8 mouse cellular contexts compared by ENCODE assay signal in the genomic region with DNA sequence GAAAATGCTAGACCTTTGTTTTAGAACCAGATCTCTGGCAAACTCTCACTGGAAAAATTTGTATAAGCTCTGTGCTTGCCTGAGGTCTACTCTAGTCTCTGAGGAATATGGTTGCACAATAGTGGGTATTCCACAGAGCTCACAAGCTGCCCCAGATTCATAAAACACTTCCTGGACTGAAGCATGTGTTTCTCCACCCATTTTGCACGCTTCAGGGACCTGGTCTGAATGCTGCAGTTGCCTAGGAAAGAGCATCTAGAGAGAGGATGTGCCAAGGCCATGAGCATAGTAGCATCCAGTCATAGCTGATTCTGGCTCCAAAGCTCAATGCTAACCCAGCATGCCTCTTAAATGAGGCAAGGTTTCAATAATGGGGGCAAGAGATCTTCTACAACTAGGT.
DNase-seq lines count a peak whose midpoint lies in the region; ATAC-seq lines count a peak whose summit lies in the region.

No protein-coding gene starts in this region.

- no peaks in the 10 kb centered on the region for H3K27me3 ChIP-seq in forebrain, embryonic 12.5 days
- no peaks in the 10 kb centered on the region for H3K27me3 ChIP-seq in forebrain, embryonic 11.5 days (ENCODE audit: control insufficient read depth, insufficient read depth, low read length)
- H3K27me3 ChIP-seq in neural tube, embryonic 15.5 days (replicated peaks) = no peaks in the 10 kb centered on the region

- no peak overlapping the region for H3K4me3 ChIP-seq in forebrain, embryonic 12.5 days (replicated peaks)
- no peak overlapping the region for H3K4me3 ChIP-seq in forebrain, embryonic 11.5 days (ENCODE audit: low read depth, low read length)
- no peak overlapping the region for H3K4me3 ChIP-seq in neural tube, embryonic 15.5 days (replicated peaks)

- H3K9ac ChIP-seq in forebrain, embryonic 12.5 days = no peak overlapping the region
- no peak overlapping the region for H3K9ac ChIP-seq in forebrain, embryonic 11.5 days (ENCODE audit: low read length)
- no peak overlapping the region for H3K9ac ChIP-seq in neural tube, embryonic 15.5 days (replicated peaks)

- H3K4me2 ChIP-seq in forebrain, embryonic 12.5 days = no peak overlapping the region
- no peak overlapping the region for H3K4me2 ChIP-seq in forebrain, embryonic 11.5 days (ENCODE audit: low read depth, low read length, severe bottlenecking)
- H3K4me2 ChIP-seq in neural tube, embryonic 15.5 days = no peak overlapping the region

- no peak for DNase-seq in forebrain, embryonic 11.5 days (ENCODE audit: low spot score)
- peak; percentile 15 for DNase-seq in right cerebral cortex, adult 18-20 months
- no peak for DNase-seq in right cerebral cortex, postnatal 25 days
- DNase-seq in kidney, adult 9 months = peak; percentile 65
- DNase-seq in embryo, embryonic 10.5 days (ENCODE audit: low spot score) = no peak

- no peaks in the 10 kb centered on the region for H3K9me3 ChIP-seq in forebrain, embryonic 12.5 days
- no peaks in the 10 kb centered on the region for H3K9me3 ChIP-seq in forebrain, embryonic 11.5 days (ENCODE audit: control insufficient read depth, low read length)
- no peaks in the 10 kb centered on the region for H3K9me3 ChIP-seq in neural tube, embryonic 15.5 days (replicated peaks)

- peaks cover 26% of the 10 kb centered on the region for H3K36me3 ChIP-seq in forebrain, embryonic 12.5 days (replicated peaks)
- no peaks in the 10 kb centered on the region; the same call in 1 of the 2 replicates for H3K36me3 ChIP-seq in forebrain, embryonic 11.5 days (ENCODE audit: control insufficient read depth, insufficient read depth, low read length)
- no peaks in the 10 kb centered on the region for H3K36me3 ChIP-seq in neural tube, embryonic 15.5 days

- 59% methylated on average over 1 of the region's 1 CpGs for WGBS in forebrain, embryonic 12.5 days
- 71% methylated on average over 1 of the region's 1 CpGs for WGBS in forebrain, embryonic 11.5 days
- 38% methylated on average over 1 of the region's 1 CpGs for WGBS in neural tube, embryonic 15.5 days

- H3K27ac ChIP-seq in forebrain, embryonic 12.5 days = no peak overlapping the region
- no peak overlapping the region for H3K27ac ChIP-seq in forebrain, embryonic 11.5 days (ENCODE audit: low read depth, low read length)
- peak overlapping the region; percentile 41; the same call in 1 of the 2 replicates for H3K27ac ChIP-seq in neural tube, embryonic 15.5 days (replicated peaks)

- H3K4me1 ChIP-seq in forebrain, embryonic 12.5 days = peaks cover 10% of the 10 kb centered on the region
- H3K4me1 ChIP-seq in forebrain, embryonic 11.5 days (replicated peaks; ENCODE audit: control insufficient read depth, insufficient read depth, low read length) = no peaks in the 10 kb centered on the region
- H3K4me1 ChIP-seq in neural tube, embryonic 15.5 days = 0 out of 2 replicates have a peak, but pooled peaks cover 2% of the 10 kb centered on the region

- peak; percentile 17; the same call in 1 of the 2 replicates for ATAC-seq in forebrain, embryonic 12.5 days (ENCODE audit: low FRiP score)
- ATAC-seq in forebrain, embryonic 11.5 days (replicated peaks; ENCODE audit: low FRiP score) = no peak
- ATAC-seq in neural tube, embryonic 15.5 days (ENCODE audit: low FRiP score) = peak; percentile 81
- no peak for ATAC-seq in inflammation-experienced regulatory T-cells, adult 6 months

Comparison
In these comparisons a context has a peak if more than half of its experiments do, and no peak if none do; other contexts are left out.
1. ATAC-seq: peak in forebrain, embryonic 12.5 days (single experiment) and neural tube, embryonic 15.5 days (single experiment); none in forebrain, embryonic 11.5 days (single experiment) and inflammation-experienced regulatory T-cells, adult 6 months (single experiment).
2. DNase-seq: peak in right cerebral cortex, adult 18-20 months (single experiment) and kidney, adult 9 months (single experiment); none in forebrain, embryonic 11.5 days (single experiment), right cerebral cortex, postnatal 25 days (single experiment) and embryo, embryonic 10.5 days (single experiment).